Mouse (Mus musculus) yolk sac, embryonic 10.5 days (tissue): ENCODE measurements around the gene Mical2.

Experiments used
- DNase-seq: peaks from one replicate; pipeline ENCODE4 v3.0.0-alpha.2; 2017; ENCODE audit warnings: low spot score

The Mical2 gene

GRCm38 (mm10) chr7:112242587-112242986 lies 16.9 kb downstream of the Mical2 start:
- no peak for DNase-seq

DNA sequence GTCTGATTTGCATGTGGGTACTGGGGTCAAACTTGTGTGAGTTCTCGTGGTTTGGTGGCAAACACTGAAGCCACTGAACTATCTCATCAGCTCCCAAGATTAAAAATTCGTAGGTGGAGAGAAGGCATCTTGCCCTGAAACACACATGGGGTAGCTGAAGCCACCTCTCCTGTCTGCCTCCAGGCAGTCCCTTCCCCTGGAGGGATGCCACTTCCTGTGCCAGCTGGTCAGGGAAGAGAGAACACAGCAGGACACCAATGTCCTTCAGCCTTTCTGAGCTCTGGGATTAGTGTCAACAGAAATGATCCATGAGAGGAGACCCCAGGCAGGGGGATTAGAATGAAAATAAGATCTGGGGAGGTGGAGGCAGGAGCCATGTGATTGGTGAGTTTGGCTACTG lies 18.4 kb downstream of the Mical2 start:
- DNase-seq, result no peak

GRCm38 (mm10) chr7:112244683-112245082 lies 19.0 kb downstream of the Mical2 start:
- no peak for DNase-seq

DNA sequence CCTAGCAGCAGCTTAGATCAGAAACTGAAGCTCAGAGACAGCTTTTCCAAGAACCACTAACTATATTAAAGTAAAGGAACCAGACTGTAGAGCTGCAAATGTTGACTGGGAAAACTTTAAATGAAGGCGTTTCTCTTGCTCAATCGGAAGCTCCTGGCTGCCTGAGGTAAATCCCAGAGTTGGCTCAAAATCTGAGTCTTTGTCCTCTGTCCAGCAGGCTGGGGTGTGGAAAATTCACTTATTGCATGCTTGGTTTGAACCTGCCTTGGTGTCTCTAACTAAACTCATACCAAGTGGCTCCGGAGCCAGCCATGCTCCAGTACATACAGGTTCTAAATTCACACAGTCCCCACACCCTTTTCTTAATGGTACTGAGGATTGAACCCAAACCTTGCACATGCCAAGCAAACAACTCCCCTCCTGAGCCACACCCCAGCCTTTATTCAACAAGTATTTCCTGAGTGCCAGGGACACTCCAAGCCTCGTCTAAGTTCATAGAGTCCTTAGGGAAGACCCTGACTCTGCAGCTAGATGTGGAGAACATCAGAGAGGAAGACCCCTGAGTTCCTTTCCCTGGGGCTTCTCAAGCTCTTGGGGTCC lies 20.3 kb downstream of the Mical2 start:
- no peak for DNase-seq

DNA sequence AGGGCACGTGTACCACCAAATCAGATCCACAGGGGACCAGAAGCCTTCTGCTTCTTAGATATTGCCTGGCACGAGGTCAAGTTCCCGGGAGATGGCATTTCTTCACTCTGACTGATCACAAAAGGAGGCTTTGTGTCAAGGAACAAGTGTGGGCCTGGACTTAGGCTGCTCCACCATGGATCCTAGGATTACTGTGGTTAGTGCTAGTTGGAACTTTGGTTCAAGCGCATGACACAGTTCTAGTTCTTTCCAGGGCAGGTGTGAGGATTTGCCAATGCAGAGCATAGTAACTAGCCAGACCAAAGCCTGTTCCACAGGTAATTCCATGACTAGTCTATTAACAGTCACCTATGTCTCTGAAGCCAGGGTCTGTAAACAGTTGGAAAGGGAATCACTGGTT lies 20.8 kb downstream of the Mical2 start:
- no peak for DNase-seq

GRCm38 (mm10) chr7:112247890-112248289 lies 22.2 kb downstream of the Mical2 start:
- DNase-seq, result no peak

GRCm38 (mm10) chr7:112249476-112249875 lies 23.8 kb downstream of the Mical2 start:
- DNase-seq, result no peak

GRCm38 (mm10) chr7:112252065-112252464 lies 26.4 kb downstream of the Mical2 start:
- peak; percentile 73 for DNase-seq

GRCm38 (mm10) chr7:112254233-112254632 lies 28.6 kb downstream of the Mical2 start:
- no peak for DNase-seq

DNA sequence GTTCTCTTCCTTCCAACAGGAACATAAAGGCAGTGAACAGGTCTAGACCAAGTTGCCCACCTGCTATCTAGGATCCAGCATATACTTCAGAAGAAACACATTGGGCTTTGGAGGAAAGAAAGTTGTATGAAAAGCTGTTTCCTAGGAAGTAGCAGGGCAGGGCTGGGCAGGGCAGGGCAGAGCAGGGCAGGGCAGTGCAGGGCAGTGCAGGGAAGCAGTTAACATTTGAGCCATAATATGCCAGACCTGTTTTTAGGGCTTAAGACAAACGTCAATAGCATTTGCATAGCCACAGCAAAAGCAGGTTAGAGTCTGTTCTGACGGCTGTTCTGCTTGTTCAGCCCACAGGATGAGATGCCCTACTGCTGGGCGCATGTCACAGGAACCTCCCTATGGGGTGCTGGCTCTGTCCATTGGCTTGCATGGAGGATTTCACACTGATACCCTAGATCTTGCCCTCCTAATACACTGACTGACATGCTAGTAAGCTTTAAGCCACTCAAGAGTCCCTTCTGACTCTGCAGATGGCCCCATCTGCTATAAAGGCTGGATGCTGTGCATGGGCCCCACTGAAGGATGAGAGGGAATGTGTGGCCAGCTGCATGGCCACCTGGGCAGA lies 29.7 kb downstream of the Mical2 start:
- no peak for DNase-seq

GRCm38 (mm10) chr7:112258338-112258903 lies 32.8 kb downstream of the Mical2 start:
- DNase-seq, result peak; percentile 48

GRCm38 (mm10) chr7:112259286-112259685 lies 33.6 kb downstream of the Mical2 start:
- DNase-seq, result no peak

- no peak for DNase-seq
Measured at GRCm38 (mm10) chr7:112261121-112261520, 35.5 kb downstream of the Mical2 start.

DNA sequence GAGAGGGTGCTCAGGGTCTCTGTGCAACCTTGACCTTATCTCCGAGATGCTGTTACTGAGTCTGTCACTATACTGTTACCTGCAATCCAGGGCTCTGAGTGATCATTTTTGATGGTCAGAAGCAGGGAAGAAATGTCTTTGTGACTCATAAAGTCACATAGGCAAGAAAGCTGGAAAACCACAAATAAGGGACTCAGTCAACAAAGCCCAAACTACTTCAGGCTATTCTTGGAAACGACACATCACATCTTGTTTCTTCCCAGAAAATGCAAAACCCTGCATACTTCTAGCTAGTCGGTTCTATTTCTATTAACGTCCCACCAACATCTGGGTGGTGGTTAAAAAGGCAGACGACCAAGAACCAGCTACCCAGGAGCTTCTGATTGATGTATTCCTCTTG lies 41.6 kb downstream of the Mical2 start:
- DNase-seq, result no peak

DNA sequence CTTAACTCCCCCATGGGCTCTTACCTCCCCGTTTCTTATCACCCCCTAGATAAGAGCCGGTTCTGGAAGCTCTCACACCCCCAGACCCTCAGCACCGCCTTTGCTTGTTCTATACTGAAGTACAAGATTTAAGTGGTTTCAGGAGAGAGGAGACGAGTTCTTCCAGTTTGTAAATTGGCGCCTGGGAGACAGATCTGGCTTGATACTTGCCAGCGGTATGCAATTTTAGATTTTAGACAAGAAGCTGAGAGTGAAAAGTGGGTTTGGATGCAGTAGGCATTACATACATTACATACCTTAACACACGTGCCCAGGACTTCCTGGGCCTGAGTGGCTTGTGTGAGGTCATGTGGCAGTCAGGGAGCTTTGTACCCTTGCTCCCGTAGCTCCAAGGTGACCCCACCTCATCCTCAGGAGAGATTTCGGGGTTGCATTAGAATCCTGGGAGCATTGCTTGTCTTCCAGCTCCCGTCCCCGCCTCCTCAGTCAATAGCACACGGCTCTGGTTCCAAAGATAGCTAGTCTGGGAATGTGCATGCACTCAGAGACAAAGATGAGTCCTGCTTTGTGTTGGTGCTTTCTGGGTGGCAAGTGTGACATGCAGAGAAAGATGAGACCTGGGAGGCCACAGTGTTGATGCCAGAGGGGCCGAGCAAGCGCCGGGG lies 43.2 kb downstream of the Mical2 start:
- no peak for DNase-seq

GRCm38 (mm10) chr7:112270870-112271269 lies 45.2 kb downstream of the Mical2 start:
- DNase-seq, result peak; percentile 42

- no peak for DNase-seq
Measured at GRCm38 (mm10) chr7:112271627-112272026, 46.0 kb downstream of the Mical2 start.

DNA sequence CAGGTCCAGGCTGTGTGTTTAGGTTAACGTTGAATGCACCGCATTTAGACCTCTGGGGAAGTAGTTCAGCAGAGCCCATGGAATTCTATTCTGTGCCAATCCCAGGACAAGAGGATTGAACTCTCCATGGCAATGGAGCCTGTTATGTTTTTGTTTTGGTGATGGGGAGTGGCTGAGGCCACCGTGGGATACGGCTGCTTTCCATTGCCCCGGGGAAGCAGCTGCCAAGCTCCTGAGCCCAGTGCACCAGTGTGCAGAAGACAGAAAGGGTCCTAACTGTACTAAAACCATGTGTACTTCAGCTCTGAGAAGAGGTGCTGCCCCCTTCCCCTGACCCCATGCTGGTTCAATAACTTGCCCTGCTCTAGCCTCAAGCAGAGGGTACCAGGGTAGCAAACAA lies 47.0 kb downstream of the Mical2 start:
- DNase-seq, result no peak

- DNase-seq, result no peak
Measured at GRCm38 (mm10) chr7:112273451-112273850, 47.8 kb downstream of the Mical2 start.

DNA sequence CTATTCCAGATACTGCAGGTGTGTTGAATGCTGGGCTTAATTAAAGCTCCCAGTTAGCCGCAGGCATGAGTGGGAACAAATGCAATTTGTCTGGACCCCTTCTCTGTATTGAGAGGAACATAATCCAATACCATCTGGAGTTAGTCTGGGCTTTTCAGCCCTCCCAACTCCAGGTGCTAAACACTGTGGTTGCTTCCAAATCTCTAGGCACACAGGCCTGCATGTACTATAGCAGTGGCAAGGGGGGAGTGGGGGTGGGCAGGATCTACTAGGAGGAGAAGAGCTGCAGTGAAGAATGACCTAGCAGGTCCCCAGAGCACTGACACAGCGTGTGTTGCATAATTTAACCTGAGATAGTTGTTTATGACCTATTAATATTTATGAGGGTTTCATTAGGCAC lies 49.0 kb downstream of the Mical2 start:
- no peak for DNase-seq

DNA sequence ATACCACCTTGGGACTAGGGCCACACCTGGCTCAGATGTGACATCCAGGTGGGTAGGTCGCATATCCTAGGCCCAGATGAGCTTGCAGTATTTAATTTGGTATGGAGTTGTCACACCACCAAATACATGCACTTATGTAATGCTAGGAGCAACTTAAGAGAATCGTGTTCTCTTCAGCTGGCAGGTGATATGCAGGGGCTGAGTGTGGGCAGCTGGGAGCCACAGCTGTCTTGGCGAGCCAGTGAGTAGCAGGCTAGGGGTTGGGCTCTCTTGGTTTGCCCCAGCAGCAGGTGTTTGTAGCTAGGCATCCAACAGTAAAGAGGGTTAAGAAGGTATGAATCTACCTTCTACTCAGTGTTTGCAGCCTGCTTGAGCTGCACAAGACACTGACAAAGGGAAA lies 49.4 kb downstream of the Mical2 start:
- DNase-seq, result no peak

- DNase-seq, result no peak
Measured at GRCm38 (mm10) chr7:112275883-112276282, 50.2 kb downstream of the Mical2 start.

DNA sequence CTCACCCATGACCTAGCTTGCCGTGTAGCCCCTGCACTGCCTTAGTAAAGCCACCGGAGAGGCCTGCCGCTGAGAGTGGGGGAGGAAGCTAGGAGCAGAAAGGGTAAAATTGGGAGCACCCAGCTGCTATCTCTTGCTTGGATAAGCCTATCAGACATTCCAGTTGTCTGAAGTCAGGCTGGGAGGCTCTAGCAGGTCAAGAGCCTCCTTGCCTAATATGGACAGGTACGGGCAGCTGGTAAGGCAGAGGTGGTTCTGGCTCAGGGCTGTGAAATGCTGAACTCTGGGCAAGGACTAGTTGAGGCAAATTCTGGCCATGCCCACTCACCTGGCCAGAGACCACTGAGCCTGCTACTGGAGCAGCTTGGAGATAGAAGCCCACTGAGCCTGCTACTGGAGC lies 51.2 kb downstream of the Mical2 start:
- no peak for DNase-seq
